Mouse (Mus musculus) spleen, adult 2 months (tissue): ENCODE measurements around the gene Urgcp.

Experiments
- CTCF ChIP-seq: fragments of 200-500 bp; IDR thresholded peaks from 2 replicates; pipeline ENCODE4 v1.5.1; 2011; ENCODE audit warnings: mild to moderate bottlenecking, inconsistent platforms; ENCODE audit not compliant: insufficient read depth, insufficient read length, insufficient replicate concordance; ENCODE audit errors: extremely low read depth
- POLR2A ChIP-seq: fragments of 200-500 bp; IDR thresholded peaks from 2 replicates; pipeline ENCODE4 v1.6.1; 2011; ENCODE audit warnings: low read depth, low read length, inconsistent platforms

- TF ChIP-seq CTCF, result no peak
- TF ChIP-seq POLR2A, result no peak
These were observed 43.4 kb downstream of the Urgcp start for GRCm38 (mm10) chr11:5718611-5719354.
